Mouse (Mus musculus) cortical plate, adult 2 months (tissue): ENCODE data around the gene Pecam1. TPM values are rescaled to one million over a fixed set of nuclear protein-coding genes. Genes with fewer than 3 reads are reported as not detected.

Source experiments
- H3K27ac ChIP-seq: fragments of 200-500 bp; 2 replicates; pipeline ENCODE4 v1.5.1; 2012; ENCODE audit warnings: low read length, control low read depth, inconsistent platforms; ENCODE audit not compliant: insufficient read depth
- H3K4me1 ChIP-seq: fragments of 200-500 bp; 2 replicates; pipeline ENCODE4 v1.6.1; 2011; ENCODE audit warnings: low read length; ENCODE audit not compliant: control insufficient read depth, insufficient read depth
- H3K4me3 ChIP-seq: fragments of 200-500 bp; 2 replicates; pipeline ENCODE4 v1.5.1; 2011; ENCODE audit warnings: mild to moderate bottlenecking, low read length, control low read depth; ENCODE audit not compliant: insufficient read depth
- CTCF ChIP-seq: fragments of 200-500 bp; IDR thresholded peaks from 2 replicates; pipeline ENCODE4 v1.5.1; 2011; ENCODE audit warnings: mild to moderate bottlenecking, control low read depth, low read length; ENCODE audit not compliant: insufficient read depth; ENCODE audit errors: extremely low read depth
- POLR2A ChIP-seq: fragments of 200-500 bp; IDR thresholded peaks from 2 replicates; pipeline ENCODE4 v1.6.1; 2011; ENCODE audit warnings: mild to moderate bottlenecking, low read length, control low read depth; ENCODE audit not compliant: insufficient read depth; ENCODE audit errors: extremely low read depth
- polyA plus RNA-seq: library from polyadenylated mRNA; depleted of rRNA; stranded (reverse); fragments of >200 nt; gene quantifications from 2 replicates; pipeline ENCODE4 v1.2.3, GENCODE M21; 2012

Pecam1 gene
- polyA plus RNA-seq, 1 experiment, result 20.4 TPM

DNA sequence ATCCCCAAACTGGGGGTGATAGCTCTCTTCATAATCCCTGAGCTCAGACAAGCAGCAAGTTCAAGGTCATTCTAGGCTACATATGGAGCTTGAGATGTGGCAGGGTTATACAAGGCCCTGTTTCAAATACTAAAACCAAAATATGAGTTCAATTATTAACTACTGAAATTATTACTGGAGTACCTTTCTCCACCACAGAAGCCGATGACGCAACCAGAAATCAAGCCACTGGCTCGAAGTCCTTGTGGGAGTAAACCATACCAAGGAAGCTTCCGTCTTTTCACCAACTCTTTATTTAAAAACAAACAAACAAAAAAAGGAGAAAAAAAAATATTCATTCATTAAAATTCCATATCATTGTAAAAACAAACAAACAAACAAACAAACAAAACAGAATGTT, 26.5 kb upstream of the Pecam1 start:
- H3K4me3 ChIP-seq, result no peak overlapping the region
- no peak overlapping the region for H3K27ac ChIP-seq
- TF ChIP-seq POLR2A (no peak), CTCF (no peak)
- H3K4me1 ChIP-seq, result peaks cover 1% of the 10 kb centered on the region; the same call in 1 of the 2 replicates

DNA sequence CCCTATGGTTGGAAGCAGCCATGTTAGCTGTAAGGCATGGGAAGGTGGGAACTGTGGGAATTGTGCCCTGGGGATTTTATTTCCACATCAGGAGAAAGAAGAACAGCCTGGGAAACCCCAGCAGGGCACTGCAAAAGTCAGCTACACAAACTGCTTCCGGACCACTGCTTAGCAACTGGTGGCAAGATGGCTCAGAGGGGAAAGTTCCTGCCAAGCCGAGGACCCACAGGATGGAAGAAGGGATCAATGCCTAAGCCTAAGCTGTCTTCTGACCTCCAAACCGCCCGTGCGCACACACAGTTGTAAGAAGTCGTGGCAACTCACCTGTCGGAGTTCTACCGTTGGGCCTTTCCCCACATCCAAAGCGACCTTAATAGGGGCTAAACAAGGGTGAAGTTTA, 22.6 kb upstream of the Pecam1 start:
- Histone ChIP-seq H3K4me3 (no peak overlapping the region), H3K27ac (no peak overlapping the region), H3K4me1 (no peaks in the 10 kb centered on the region)
- no peak for TF ChIP-seq CTCF
- TF ChIP-seq POLR2A, result no peak

DNA sequence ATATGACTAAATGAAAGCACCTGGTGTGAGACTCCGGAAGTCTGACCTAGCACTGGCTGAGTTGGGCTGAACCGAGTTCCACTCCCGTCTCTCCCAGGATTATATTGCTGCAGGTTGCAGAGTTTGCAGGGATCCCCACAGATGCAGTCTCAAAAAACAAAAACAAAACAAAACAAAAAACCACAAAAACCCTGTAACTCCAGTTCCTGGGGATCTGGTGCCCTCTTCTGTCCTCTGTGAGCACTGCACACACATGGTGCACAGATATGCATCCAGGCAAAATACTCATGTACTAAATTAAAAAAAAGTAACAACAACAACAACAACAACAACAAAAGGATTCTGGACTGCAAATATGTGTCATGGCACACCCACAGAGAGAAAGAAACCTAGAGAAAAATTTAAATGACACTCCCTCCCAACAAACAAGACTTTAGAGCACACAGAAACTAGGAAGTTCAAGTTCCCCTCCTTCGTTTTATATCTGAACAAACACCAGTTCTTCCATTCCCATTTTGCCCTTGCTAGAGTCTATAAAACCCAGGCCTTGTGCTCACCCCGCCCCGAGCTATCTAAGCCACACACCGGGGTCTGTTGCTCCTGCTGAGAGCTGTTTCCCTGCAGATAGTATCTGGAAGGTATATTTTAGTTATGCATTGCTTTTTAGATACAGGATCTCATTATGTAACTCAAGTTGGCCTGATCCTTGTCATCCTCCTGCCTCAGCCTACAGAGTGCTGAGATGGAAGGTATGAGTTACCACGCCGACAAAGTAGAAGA, 20.0 kb upstream of the Pecam1 start:
- H3K4me1 ChIP-seq, result no peaks in the 10 kb centered on the region
- H3K27ac ChIP-seq, result no peak overlapping the region
- peak; percentile 29; the same call in 1 of the 2 replicates for TF ChIP-seq CTCF
- TF ChIP-seq POLR2A, result no peak
- H3K4me3 ChIP-seq, result no peak overlapping the region

DNA sequence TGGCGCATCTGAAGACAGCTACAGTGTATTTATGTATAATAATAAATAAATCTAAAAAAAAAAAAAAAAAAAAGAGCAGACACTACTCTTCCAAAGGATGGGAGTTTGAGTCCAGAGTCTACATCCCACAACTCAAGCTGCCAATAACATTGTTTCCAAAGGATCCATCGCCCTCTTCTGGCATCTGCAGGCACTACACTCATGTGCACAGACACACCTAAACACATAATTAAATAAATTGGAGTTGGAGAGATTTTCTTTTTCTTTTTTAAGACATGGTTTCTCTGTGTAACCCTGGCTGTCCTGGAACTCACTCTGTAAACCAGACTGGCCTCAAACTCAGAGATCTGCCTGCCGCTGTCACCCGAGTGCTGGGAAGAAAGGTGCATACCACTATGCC, 17.1 kb upstream of the Pecam1 start:
- H3K27ac ChIP-seq, result no peak overlapping the region
- TF ChIP-seq POLR2A (no peak), CTCF (no peak)
- H3K4me1 ChIP-seq, result no peaks in the 10 kb centered on the region
- no peak overlapping the region for H3K4me3 ChIP-seq

DNA sequence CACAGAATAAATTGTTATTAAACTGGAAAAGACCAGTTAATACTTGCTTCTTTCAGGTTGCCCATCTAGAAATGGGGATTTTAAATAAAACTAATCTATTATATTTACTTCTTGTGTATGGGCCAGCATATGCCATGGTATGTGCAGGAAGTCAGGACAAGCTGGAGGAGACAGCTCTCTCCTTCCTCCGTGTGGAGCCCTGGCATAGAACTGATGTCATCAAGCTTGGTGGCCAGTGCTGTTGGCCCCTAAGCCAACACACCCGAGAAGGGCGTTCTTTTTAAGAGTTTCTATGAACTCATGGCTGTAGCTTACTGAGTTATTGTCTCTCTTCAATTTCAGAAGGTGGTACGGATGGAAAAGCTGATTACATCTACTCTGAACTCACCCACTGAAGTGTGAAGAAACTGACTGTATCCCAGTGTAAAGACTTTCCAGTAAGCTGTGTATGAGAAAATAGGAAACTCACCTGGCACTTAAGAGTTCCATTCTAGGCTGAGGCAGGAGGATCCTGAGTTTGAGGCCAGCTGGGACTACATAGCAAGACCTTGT, 16.3 kb upstream of the Pecam1 start:
- H3K4me3 ChIP-seq, result no peak overlapping the region
- no peaks in the 10 kb centered on the region for H3K4me1 ChIP-seq
- TF ChIP-seq CTCF (no peak), POLR2A (no peak)
- no peak overlapping the region for H3K27ac ChIP-seq

DNA sequence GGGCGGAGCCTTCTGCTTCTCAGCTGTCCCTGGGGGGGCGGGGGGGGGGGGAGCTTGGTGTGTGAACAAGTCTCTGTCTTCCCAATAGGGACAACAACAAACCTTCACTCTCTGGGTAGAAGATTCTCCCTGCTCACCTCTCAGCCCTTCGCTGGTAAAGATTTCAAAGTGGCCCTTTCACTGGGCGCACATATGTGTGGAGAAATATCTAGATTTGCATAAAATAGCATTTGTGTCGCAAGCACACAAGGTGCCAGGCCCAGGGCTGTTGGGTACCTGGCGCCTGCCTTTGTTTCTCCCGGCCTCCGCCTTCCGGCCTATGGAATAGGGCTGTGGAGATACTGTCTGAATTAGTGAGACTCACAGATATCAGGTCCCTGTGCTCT, 12.4 kb upstream of the Pecam1 start:
- TF ChIP-seq POLR2A, result no peak
- no peak for TF ChIP-seq CTCF
- no peak overlapping the region for H3K27ac ChIP-seq
- H3K4me3 ChIP-seq, result no peak overlapping the region
- H3K4me1 ChIP-seq, result no peaks in the 10 kb centered on the region

DNA sequence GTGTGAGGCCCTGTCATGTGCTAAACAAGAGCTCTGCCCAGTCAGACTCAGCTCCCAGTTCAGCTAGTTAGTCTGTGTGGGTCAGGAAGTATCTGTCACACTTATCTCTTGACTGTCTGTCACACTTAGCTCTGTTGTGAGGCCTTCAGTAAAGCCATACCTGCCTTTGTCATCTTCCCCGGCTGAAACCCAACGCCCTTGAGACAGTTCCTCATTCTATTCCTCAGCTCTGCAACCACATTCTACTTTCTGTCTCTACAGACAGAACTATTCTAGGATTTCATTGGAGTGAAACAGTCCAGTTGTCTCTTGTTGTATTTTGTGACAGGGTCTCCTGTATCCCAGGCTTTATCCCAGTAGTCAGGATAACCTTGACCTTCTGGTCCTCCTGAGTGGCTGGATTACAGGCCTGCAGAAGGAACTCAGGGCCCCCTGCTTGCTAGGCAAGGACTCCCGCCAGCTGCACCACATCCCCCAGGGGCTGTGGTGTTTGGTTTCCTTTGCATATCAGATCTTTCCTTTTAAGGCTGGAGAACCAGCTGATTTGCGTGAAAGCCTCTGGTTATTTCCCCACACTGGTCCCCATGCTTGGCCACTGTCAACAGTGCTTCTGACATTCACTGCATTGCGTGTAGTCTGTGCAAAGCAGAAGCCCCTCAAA, 11.8 kb upstream of the Pecam1 start:
- H3K4me1 ChIP-seq, result no peaks in the 10 kb centered on the region
- H3K4me3 ChIP-seq, result no peak overlapping the region
- TF ChIP-seq CTCF (no peak), POLR2A (no peak)
- H3K27ac ChIP-seq, result no peak overlapping the region

DNA sequence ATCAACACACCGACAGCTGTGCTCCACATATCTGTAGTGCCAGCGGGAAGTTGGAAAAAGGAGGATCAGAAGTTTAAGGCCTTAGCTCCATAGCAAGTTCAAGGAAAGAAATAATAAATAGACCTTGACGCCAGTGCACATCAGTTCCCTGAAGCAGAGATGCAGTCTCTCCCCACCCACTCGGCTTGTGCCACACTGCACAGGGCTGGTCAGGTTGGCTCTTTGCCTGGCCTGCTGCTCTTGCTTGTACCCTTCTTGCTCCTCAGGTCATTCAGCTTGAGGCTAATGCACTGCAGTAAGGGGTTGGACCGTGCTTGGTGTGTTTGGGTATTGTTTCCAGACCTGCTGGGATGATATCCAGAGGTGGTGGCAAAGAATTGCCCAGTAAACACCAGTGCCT, 10.1 kb upstream of the Pecam1 start:
- no peak overlapping the region for H3K4me3 ChIP-seq
- no peak for TF ChIP-seq CTCF
- no peak for TF ChIP-seq POLR2A
- no peak overlapping the region for H3K27ac ChIP-seq
- H3K4me1 ChIP-seq, result no peaks in the 10 kb centered on the region

DNA sequence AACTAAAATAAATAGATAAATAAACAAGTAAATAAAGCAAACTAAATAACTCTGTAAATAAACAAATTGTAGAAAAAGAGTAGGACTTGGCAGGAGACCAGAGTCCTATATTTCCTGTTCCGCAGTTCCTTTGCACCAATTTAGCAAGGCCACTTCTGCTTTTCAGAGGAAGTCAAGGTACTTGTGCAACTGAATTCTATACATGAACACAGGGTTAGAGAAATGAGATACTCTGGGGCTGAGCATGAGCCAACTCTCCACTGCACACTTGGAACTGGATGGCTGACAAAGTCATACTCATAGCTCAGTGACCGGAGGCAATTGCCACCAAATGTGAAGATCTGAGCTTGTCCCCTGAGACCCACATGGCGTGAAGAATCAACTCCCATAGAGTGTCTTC, 8.6 kb upstream of the Pecam1 start:
- H3K4me3 ChIP-seq, result no peak overlapping the region
- H3K27ac ChIP-seq, result no peak overlapping the region
- TF ChIP-seq CTCF (no peak), POLR2A (no peak)
- no peaks in the 10 kb centered on the region for H3K4me1 ChIP-seq

DNA sequence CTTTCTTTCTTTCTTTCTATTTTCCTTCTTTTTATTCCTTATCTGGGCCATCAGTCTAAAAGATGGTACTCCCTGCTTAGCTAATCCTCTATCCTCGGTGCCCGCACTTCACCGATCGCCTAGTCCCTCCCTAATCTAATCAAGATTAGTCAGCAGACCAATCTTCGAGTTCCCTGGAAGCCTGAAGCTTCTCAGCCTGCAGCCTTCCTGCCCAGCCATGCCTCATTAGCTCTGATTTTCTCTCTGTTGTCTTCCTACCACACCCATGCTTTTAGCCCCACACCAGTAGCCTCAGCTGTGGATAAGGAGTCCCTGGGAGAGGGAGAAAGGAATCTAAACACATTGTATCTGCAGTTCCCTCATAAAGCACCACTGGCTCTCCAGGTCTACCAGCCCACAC, 5.2 kb upstream of the Pecam1 start:
- TF ChIP-seq CTCF, result no peak
- TF ChIP-seq POLR2A, result no peak
- H3K4me1 ChIP-seq, result no peaks in the 10 kb centered on the region
- H3K27ac ChIP-seq, result no peak overlapping the region
- no peak overlapping the region for H3K4me3 ChIP-seq
